Mouse (Mus musculus) thymus, adult 2 months (tissue): ENCODE measurements around the gene Ube2s.

Experiments used
- CTCF ChIP-seq: fragments of 200-500 bp; IDR thresholded peaks from 2 replicates; pipeline ENCODE4 v1.5.1; 2012; ENCODE audit warnings: mild to moderate bottlenecking, control low read depth, low read length, moderate library complexity, borderline replicate concordance; ENCODE audit not compliant: control insufficient read depth, poor library complexity, insufficient read depth; ENCODE audit errors: extremely low read depth
- POLR2A ChIP-seq: fragments of 200-500 bp; IDR thresholded peaks from 2 replicates; pipeline ENCODE4 v1.6.1; 2012; ENCODE audit warnings: mild to moderate bottlenecking, low read length, control low read depth, moderate library complexity; ENCODE audit not compliant: control insufficient read depth, poor library complexity, insufficient read depth; ENCODE audit errors: extremely low read depth

DNA sequence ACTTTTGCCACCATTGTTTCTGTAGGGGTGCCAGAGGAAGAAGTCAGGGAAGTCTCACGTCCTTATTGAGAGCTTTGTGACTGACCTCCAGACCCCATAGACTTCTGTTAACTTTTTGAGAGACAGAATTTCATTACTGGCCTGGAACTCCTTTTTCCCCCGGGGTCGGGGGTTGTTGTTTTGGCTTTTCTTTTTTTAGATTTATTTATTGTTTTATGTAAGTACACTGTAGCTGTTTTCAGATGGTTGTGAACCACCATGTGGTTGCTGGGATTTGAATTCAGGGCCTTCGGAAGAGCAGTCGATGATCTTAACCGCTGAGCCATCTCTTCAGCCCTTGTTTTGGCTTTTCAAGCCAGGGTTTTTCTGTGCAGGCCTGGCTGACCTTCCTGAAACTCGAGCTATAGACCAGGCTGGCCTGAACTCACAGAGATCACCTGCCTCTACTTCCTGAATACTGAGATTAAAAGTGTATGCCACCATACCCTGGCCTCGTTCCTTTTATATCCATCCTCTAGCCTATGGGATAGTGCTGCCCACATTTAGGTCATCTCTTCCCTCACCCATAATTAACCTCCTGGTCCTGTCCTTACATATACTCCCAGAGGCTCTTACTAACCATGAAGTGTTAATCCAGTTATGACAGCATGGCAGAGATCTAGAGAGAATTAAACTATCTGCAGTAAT, 858 bp upstream of the Ube2s start:
- TF ChIP-seq CTCF, result no peak
- TF ChIP-seq POLR2A, result no peak
